Mouse (Mus musculus) limb, embryonic 14.5 days (tissue): ENCODE measurements around the gene 9330182O14Rik. TPM values are rescaled to one million over a fixed set of nuclear protein-coding genes. Genes with fewer than 3 reads are reported as not detected.

Experiments used
- ATAC-seq: fragments of 200-750 bp; cut with Nextera tagmentation; 2 replicates; pipeline ENCODE4 v1.8.0; 2017; ENCODE audit warnings: low read depth, moderate number of reproducible peaks, moderate TSS enrichment; ENCODE audit not compliant: low FRiP score
- DNase-seq: peaks from one replicate; pipeline ENCODE4 v3.0.0-alpha.2; 2015; ENCODE audit warnings: low spot score
- H3K27ac ChIP-seq: fragments of 300-500 bp; sonication (generic); replicated peaks from 2 replicates; pipeline ENCODE4 v1.5.1; 2014; ENCODE audit warnings: low read depth, mild to moderate bottlenecking, low read length, moderate library complexity, mixed read lengths
- H3K27me3 ChIP-seq: fragments of 300-500 bp; sonication (generic); 2 replicates; pipeline ENCODE4 v1.6.1; 2014; ENCODE audit warnings: low read length, mixed read lengths; ENCODE audit not compliant: control insufficient read depth, insufficient read depth
- H3K36me3 ChIP-seq: fragments of 300-500 bp; sonication (generic); 2 replicates; pipeline ENCODE4 v1.6.1; 2014; ENCODE audit warnings: mild to moderate bottlenecking, low read length, moderate library complexity, mixed read lengths; ENCODE audit not compliant: control insufficient read depth, insufficient read depth
- H3K4me1 ChIP-seq: fragments of 300-500 bp; sonication (generic); 2 replicates; pipeline ENCODE4 v1.6.1; 2014; ENCODE audit warnings: antibody characterized with exemption, low read length, mixed read lengths; ENCODE audit not compliant: control insufficient read depth, insufficient read depth
- H3K4me2 ChIP-seq: fragments of 300-500 bp; sonication (generic); replicated peaks from 2 replicates; pipeline ENCODE4 v1.6.1; 2014; ENCODE audit warnings: low read depth, mild to moderate bottlenecking, low read length, moderate library complexity; ENCODE audit not compliant: severe bottlenecking
- H3K4me3 ChIP-seq: fragments of 300-500 bp; sonication (generic); replicated peaks from 2 replicates; pipeline ENCODE4 v1.5.1; 2014; ENCODE audit warnings: low read length
- H3K9ac ChIP-seq: fragments of 300-500 bp; sonication (generic); 2 replicates; pipeline ENCODE4 v1.6.1; 2014; ENCODE audit warnings: mild to moderate bottlenecking, low read depth, low read length, moderate library complexity; ENCODE audit not compliant: severe bottlenecking
- H3K9me3 ChIP-seq: fragments of 300-500 bp; sonication (generic); 2 replicates; pipeline ENCODE4 v1.6.1; 2016; ENCODE audit warnings: low read length; ENCODE audit not compliant: control insufficient read depth
- POLR2A ChIP-seq: fragments of 200-500 bp; IDR thresholded peaks from 2 replicates; pipeline ENCODE4 v1.8.0; 2012; ENCODE audit warnings: inconsistent platforms, mild to moderate bottlenecking, moderate library complexity, borderline replicate concordance; ENCODE audit not compliant: insufficient read depth, insufficient read length; ENCODE audit errors: extremely low read depth
- WGBS: fragments of 180-500 bp; shearing (Covaris S2); extraction: QIAGEN DNeasy Blood & Tissue Kit; methylation state at CpG from one replicate; pipeline ENCODE4 v1.1.7; 2014; 5-methylcytosine and 5-hydroxymethylcytosine counted together
- polyA plus RNA-seq, 2 experiments: library from polyadenylated mRNA; depleted of rRNA in 1 of 2; stranded (reverse) in 1 of 2; unstranded in 1 of 2; fragments of >200 nt; fragmentation: Nextera tagmentation in 1 of 2; extraction: Ambion mirVana in 1 of 2; gene quantifications; 2 replicates each; pipeline versions ENCODE4 v1.2.1 to v1.2.3; 2012 to 2014

Gene 9330182O14Rik
- polyA plus RNA-seq, 2 experiments, result not detected

DNA sequence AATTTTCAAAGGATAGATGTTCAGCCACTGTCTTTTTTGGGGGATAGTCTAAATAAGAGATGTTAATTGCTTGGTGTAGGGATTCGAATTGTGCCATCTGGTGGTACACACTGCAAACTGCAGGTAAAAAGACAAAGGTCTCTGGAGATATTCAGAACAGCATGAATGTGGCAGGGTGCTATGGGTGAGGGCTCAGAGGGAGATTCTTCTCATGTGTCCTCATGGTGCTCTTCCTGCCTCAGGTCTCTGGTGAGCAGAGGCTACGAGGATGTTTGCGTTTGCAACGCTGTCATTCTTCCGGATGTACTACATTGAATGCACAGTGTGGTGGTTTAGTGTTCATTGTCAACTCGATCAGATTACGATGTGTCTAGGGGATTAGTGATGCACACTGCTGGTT is 10.1 kb downstream of the 9330182O14Rik start:
- TF ChIP-seq POLR2A, result no peak
- Histone ChIP-seq H3K4me3 (no peak overlapping the region), H3K4me2 (no peak overlapping the region), H3K27me3 (no peaks in the 10 kb centered on the region), H3K27ac (no peak overlapping the region), H3K9ac (no peak overlapping the region), H3K9me3 (no peaks in the 10 kb centered on the region), H3K36me3 (no peaks in the 10 kb centered on the region), H3K4me1 (peaks cover 3% of the 10 kb centered on the region; the same call in 1 of the 2 replicates)
- ATAC-seq (no peak), DNase-seq (no peak)
- 46% methylated on average over 7 of the region's 7 CpGs for WGBS

DNA sequence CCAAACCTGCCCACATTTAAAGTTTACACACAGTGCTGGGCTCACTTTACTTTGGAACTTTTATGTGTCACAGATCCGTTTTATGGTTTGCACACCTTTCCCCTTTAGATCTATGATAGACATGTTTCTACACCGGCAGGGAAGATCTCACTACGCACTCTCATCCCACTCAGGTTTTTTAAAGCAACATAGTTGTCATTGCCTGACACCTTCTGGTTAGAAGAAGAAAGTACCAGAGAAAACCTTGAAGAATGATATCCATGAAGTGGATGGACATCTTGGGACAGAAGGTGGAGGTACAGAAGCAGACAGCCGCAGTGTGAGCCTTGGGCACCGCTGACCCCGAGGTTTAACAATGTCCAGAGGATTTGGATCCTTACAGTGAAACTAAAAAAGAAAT is 23.5 kb downstream of the 9330182O14Rik start:
- Histone ChIP-seq H3K27me3 (no peaks in the 10 kb centered on the region), H3K4me1 (no peaks in the 10 kb centered on the region), H3K9me3 (no peaks in the 10 kb centered on the region), H3K27ac (no peak overlapping the region), H3K4me3 (no peak overlapping the region), H3K9ac (no peak overlapping the region), H3K36me3 (no peaks in the 10 kb centered on the region), H3K4me2 (no peak overlapping the region)
- ATAC-seq, result no peak
- no peak for DNase-seq
- WGBS, result 80% methylated on average over 6 of the region's 6 CpGs
- no peak for TF ChIP-seq POLR2A

DNA sequence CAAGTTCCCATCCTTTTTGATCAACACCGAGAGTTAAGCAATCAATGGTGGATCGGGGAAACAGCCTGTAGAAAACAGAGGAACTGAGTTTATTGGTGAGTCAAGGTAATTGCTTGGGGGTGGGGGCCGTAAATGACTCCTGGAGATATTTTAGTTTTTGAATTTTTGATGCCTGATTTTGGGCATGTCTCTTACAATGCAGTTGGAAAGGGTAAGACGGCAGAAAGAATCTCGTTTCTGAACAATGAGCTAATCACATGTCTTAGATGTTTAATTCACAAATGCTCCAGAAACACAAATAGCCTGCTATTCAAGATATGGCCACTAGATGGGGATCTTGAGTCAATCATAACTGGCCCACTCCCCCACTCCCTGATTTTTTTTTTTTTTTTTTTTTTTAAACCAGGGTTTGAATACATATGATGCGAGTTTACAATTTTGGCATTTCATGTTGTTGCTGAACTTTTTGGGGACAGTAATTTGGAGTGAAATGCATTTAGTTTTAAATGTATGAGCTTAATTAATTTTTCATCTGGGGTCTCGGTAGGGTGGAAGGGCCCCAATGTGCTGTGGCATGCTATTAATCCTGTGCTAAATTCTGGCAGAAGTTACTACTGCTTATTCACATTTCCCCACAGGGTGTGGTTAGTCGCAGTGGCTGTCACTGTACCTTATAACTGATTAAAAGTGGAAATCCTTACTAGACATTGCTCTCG is 32.6 kb downstream of the 9330182O14Rik start:
- H3K4me1 ChIP-seq, result peaks cover 15% of the 10 kb centered on the region
- H3K9me3 ChIP-seq, result no peaks in the 10 kb centered on the region
- TF ChIP-seq POLR2A, result no peak
- peak; percentile 86 for DNase-seq
- H3K27me3 ChIP-seq, result no peaks in the 10 kb centered on the region
- peak overlapping the region; percentile 42 for H3K4me2 ChIP-seq
- ATAC-seq, result peak; percentile 38; the same call in 1 of the 2 replicates
- H3K36me3 ChIP-seq, result no peaks in the 10 kb centered on the region
- H3K9ac ChIP-seq, result 0 out of 2 replicates have a peak overlapping the region, but pooled peaks have one; percentile 21
- WGBS, result 20% methylated on average over 9 of the region's 9 CpGs
- 0 out of 2 replicates have a peak overlapping the region, but pooled peaks have one; percentile 26 for H3K27ac ChIP-seq
- peak overlapping the region; percentile 16; the same call in 1 of the 2 replicates for H3K4me3 ChIP-seq

DNA sequence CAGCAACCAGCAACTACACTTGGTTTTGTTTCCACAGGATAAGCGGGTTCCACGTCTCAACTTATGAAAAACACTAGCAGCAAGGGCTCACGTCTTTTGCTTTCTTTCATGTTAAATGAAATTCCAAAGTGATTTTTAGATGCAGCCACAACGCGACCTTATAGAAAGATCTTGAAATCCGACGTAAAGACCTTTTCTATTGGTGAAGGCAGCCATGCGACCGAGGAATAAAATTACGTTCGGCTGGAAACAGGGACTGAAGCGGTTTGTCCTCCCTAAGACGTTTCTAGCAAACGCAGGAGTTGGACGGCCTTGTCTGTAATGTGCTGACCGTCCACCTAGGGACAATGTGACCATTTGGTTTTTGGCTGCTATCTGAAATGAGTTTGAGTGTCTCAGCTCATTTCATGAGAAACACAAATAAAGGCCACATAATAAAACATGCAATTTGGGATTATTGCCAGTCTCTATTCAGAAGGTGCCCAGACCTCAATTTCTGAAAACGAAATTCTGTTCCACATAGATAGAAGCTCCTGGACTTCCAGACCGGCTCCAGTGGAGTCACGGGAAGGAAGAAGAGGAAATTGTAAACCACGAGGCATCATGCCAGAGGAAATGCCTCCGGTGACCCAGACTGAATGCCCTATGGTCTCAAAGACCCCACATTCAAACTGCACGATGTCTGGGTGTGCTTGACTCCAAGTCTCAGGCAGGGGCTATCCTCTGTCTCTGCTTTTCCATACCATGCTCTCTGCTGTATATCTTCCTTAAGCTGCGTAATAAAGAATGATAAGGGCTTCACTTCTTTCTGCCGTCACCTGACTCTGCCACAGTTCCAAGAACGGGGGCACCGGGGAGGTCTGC is 33.3 kb downstream of the 9330182O14Rik start:
- 49% methylated on average over 26 of the region's 26 CpGs for WGBS
- Histone ChIP-seq H3K9me3 (no peaks in the 10 kb centered on the region), H3K27me3 (no peaks in the 10 kb centered on the region), H3K27ac (0 out of 2 replicates have a peak overlapping the region, but pooled peaks have one; percentile 26), H3K4me1 (peaks cover 15% of the 10 kb centered on the region), H3K4me2 (peak overlapping the region; percentile 42), H3K9ac (0 out of 2 replicates have a peak overlapping the region, but pooled peaks have one; percentile 21), H3K36me3 (no peaks in the 10 kb centered on the region), H3K4me3 (peak overlapping the region; percentile 16; the same call in 1 of the 2 replicates)
- no peak for TF ChIP-seq POLR2A
- peak; percentile 20 for DNase-seq
- no peak for ATAC-seq

DNA sequence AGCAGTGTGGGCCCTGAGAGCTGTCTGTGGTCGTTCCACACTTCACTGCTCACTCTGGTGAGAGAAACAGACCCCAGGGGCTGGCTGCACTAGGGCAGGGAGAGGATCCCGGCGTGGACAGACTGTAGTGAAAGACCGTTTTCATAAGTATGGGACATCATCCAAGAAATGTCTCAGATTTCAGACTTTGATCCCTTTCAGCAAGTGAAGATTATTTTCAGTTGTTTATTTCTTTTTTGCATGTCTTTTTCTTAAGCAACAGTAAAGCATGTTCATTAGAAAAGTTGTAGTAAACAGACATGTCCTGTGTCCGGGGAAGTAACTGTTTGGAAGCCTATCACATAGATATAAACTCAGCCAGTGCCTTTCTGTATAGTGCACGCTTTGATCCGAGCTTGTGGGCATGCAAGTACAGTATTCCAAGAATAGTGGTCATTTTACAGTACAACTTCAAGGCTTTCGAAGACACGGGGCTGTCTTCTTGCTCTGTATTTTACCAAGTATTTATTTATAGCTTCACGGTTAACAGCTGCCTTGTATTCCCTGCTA is 34.0 kb downstream of the 9330182O14Rik start:
- no peak for DNase-seq
- WGBS, result 47% methylated on average over 10 of the region's 10 CpGs
- no peak overlapping the region for H3K27ac ChIP-seq
- TF ChIP-seq POLR2A, result no peak
- H3K36me3 ChIP-seq, result no peaks in the 10 kb centered on the region
- no peaks in the 10 kb centered on the region for H3K27me3 ChIP-seq
- no peak overlapping the region for H3K9ac ChIP-seq
- H3K4me2 ChIP-seq, result peak overlapping the region; percentile 33; the same call in 1 of the 2 replicates
- no peak; the same call in 1 of the 2 replicates for ATAC-seq
- H3K4me3 ChIP-seq, result 0 out of 2 replicates have a peak overlapping the region, but pooled peaks have one; percentile 4
- no peaks in the 10 kb centered on the region for H3K9me3 ChIP-seq
- peaks cover 15% of the 10 kb centered on the region for H3K4me1 ChIP-seq
